Mouse (Mus musculus): ENCODE measurements at regions not wholly inside any gene's neighbourhood (a gene's known extent, or its start where the extent isn't known, plus 50 kb on each side); places are given as distances from the start of the nearest gene placed in this dataset.

GRCm38 (mm10) chr17:62292703-62293102 lies 588.4 kb downstream of the Efna5 start:
- peak; percentile 57 for ATAC-seq (replicated peaks; ENCODE audit: poor library complexity)

GRCm38 (mm10) chr17:62287666-62288065 lies 593.5 kb downstream of the Efna5 start:
- no peak for ATAC-seq (replicated peaks; ENCODE audit: poor library complexity)

GRCm38 (mm10) chr17:62287127-62287526 lies 594.0 kb downstream of the Efna5 start:
- ATAC-seq (replicated peaks; ENCODE audit: poor library complexity): peak; percentile 70

- no peak for ATAC-seq (replicated peaks; ENCODE audit: poor library complexity)
These were observed 594.7 kb downstream of the Efna5 start for GRCm38 (mm10) chr17:62286086-62287080.

GRCm38 (mm10) chr17:62280201-62280600 lies 600.9 kb downstream of the Efna5 start:
- ATAC-seq (replicated peaks; ENCODE audit: poor library complexity): no peak

GRCm38 (mm10) chr17:62271399-62271798 lies 609.7 kb downstream of the Efna5 start:
- no peak for ATAC-seq (replicated peaks; ENCODE audit: poor library complexity)

GRCm38 (mm10) chr17:62269279-62269678 lies 611.8 kb downstream of the Efna5 start:
- peak; percentile 66 for ATAC-seq (replicated peaks; ENCODE audit: poor library complexity)

GRCm38 (mm10) chr17:62253448-62253847 lies 627.7 kb downstream of the Efna5 start:
- ATAC-seq (replicated peaks; ENCODE audit: poor library complexity): no peak

GRCm38 (mm10) chr17:62248011-62248410 lies 633.1 kb downstream of the Efna5 start:
- ATAC-seq (replicated peaks; ENCODE audit: poor library complexity): no peak

- ATAC-seq (replicated peaks; ENCODE audit: poor library complexity): peak; percentile 80
These were observed 634.5 kb downstream of the Efna5 start for GRCm38 (mm10) chr17:62246650-62247049.

- ATAC-seq (replicated peaks; ENCODE audit: poor library complexity): no peak
These were observed 650.2 kb downstream of the Efna5 start for GRCm38 (mm10) chr17:62230939-62231338.

GRCm38 (mm10) chr17:62210441-62211025 lies 670.6 kb downstream of the Efna5 start:
- ATAC-seq (replicated peaks; ENCODE audit: poor library complexity): no peak

GRCm38 (mm10) chr17:62202658-62203057 lies 678.5 kb downstream of the Efna5 start:
- ATAC-seq (replicated peaks; ENCODE audit: poor library complexity): no peak

GRCm38 (mm10) chr17:62200491-62200890 lies 680.6 kb downstream of the Efna5 start:
- no peak for ATAC-seq (replicated peaks; ENCODE audit: poor library complexity)

- no peak for ATAC-seq (replicated peaks; ENCODE audit: poor library complexity)
These were observed 681.6 kb downstream of the Efna5 start for GRCm38 (mm10) chr17:62199559-62199958.

GRCm38 (mm10) chr17:62178612-62179210 lies 702.4 kb downstream of the Efna5 start:
- ATAC-seq (replicated peaks; ENCODE audit: poor library complexity): no peak

- no peak for ATAC-seq (replicated peaks; ENCODE audit: poor library complexity)
These were observed 704.8 kb downstream of the Efna5 start for GRCm38 (mm10) chr17:62176336-62176735.

- no peak for ATAC-seq (replicated peaks; ENCODE audit: poor library complexity)
These were observed 708.8 kb downstream of the Efna5 start for GRCm38 (mm10) chr17:62172305-62172704.

GRCm38 (mm10) chr17:62171532-62171931 lies 709.6 kb downstream of the Efna5 start:
- no peak for ATAC-seq (replicated peaks; ENCODE audit: poor library complexity)

GRCm38 (mm10) chr17:62161457-62161856 lies 719.7 kb downstream of the Efna5 start:
- no peak for ATAC-seq (replicated peaks; ENCODE audit: poor library complexity)

GRCm38 (mm10) chr17:62160301-62160700 lies 720.8 kb downstream of the Efna5 start:
- ATAC-seq (replicated peaks; ENCODE audit: poor library complexity): no peak

GRCm38 (mm10) chr17:62135050-62135449 lies 746.1 kb downstream of the Efna5 start:
- ATAC-seq (replicated peaks; ENCODE audit: poor library complexity): no peak
